Mouse (Mus musculus): ENCODE measurements around the gene Zfp775. TPM values are rescaled to one million over a fixed set of nuclear protein-coding genes. Genes with fewer than 3 reads are reported as not detected.

The Zfp775 gene
- polyA plus RNA-seq, 1 experiment from 2014 or later: 7.4 TPM

DNA sequence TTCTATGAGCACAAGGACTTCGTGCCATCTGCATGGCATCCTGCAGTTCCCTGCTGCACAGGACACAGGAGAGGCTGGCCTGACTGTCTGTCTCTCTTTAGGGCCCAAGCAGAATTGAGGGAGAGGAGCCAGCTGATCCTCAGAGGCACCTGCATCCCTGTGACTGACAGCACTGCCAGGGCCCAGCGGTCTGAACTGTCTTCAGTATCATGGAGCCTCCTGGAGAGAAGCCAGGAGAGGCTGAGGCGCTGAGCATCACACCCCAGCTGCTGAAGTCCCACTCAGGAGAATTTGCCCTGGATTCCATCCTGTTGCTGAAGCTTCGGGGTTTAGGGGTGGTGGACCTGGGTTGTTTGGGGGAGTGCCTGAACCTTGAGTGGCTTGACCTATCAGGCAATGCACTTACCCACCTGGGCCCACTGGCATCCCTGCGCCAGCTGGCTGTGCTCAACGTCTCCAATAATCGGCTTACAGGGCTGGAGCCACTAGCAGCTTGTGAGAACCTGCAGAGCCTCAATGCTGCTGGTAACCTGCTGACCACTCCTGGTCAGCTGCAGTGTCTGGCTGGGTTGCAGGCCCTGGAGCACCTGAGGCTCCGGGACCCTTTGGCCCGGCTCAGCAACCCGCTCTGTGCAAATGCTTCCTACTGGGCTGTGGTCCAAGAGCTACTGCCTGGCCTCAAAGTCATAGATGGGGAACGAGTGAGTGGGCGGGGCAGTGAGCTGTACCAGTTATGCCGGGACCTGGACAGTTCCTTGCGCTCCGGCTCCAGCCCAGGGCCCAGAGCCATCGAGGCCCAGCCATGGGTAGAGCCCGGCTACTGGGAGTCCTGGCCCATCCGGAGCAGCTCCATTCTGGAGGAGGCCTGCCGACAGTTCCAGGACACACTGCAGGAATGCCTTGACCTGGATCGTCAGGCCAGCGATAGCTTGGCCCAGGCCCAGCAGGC, 33.6 kb upstream of the Zfp775 start:
- H3K36me3 ChIP-seq (ENCODE audit: control insufficient read depth, insufficient read depth, low read length): no peaks in the 10 kb centered on the region
- H3K27ac ChIP-seq (ENCODE audit: low read length): peak overlapping the region; percentile 20
- H3K9ac ChIP-seq (ENCODE audit: low read length): 0 out of 2 replicates have a peak overlapping the region, but pooled peaks have one; percentile 37
- ATAC-seq (ENCODE audit: low read depth): peak; percentile 32
- H3K4me2 ChIP-seq (ENCODE audit: low read depth, low read length): peak overlapping the region; percentile 28; the same call in 1 of the 2 replicates
- H3K9me3 ChIP-seq (ENCODE audit: control insufficient read depth, low read length): no peaks in the 10 kb centered on the region; the same call in 1 of the 2 replicates
- 54% methylated on average over 21 of the region's 21 CpGs for WGBS
- no peak overlapping the region for H3K4me3 ChIP-seq (ENCODE audit: low read length)
- no peaks in the 10 kb centered on the region for H3K27me3 ChIP-seq (ENCODE audit: control insufficient read depth, insufficient read depth, low read depth, low read length)
- peaks cover 30% of the 10 kb centered on the region for H3K4me1 ChIP-seq (replicated peaks; ENCODE audit: control insufficient read depth, insufficient read depth, low read length)

GRCm38 (mm10) chr6:48569065-48569807, 32.6 kb upstream of the Zfp775 start:
- H3K36me3 ChIP-seq (ENCODE audit: control insufficient read depth, insufficient read depth, low read length): no peaks in the 10 kb centered on the region
- 69% methylated on average over 8 of the region's 8 CpGs for WGBS
- no peak overlapping the region for H3K9ac ChIP-seq (ENCODE audit: low read length)
- H3K27ac ChIP-seq (ENCODE audit: low read length): no peak overlapping the region
- no peak overlapping the region for H3K4me3 ChIP-seq (ENCODE audit: low read length)
- H3K9me3 ChIP-seq (ENCODE audit: control insufficient read depth, low read length): no peaks in the 10 kb centered on the region; the same call in 1 of the 2 replicates
- no peaks in the 10 kb centered on the region for H3K27me3 ChIP-seq (ENCODE audit: control insufficient read depth, insufficient read depth, low read depth, low read length)
- peaks cover 30% of the 10 kb centered on the region for H3K4me1 ChIP-seq (replicated peaks; ENCODE audit: control insufficient read depth, insufficient read depth, low read length)
- no peak for ATAC-seq (ENCODE audit: low read depth)
- no peak overlapping the region for H3K4me2 ChIP-seq (ENCODE audit: low read depth, low read length)

DNA sequence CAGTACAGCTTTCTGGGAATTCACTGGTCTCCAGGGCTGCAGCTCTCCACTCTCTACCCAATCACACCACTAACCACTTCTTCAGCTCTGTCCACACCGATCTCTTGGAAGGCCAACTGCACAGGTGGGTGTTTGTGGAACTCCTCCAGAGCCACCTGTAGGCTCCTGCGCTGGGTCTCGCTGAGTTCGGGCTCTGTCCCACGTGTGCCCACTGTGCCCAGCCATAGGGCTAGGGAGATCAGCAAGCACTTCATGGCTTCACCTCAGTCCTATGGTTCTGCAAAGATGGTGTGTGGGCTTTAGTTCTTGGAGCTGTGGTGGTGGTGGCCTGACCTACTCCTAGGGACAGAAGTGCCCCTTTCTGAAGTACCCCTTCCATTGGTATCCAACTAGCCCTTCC, 29.8 kb upstream of the Zfp775 start:
- H3K27me3 ChIP-seq (ENCODE audit: control insufficient read depth, insufficient read depth, low read depth, low read length): no peaks in the 10 kb centered on the region
- no peaks in the 10 kb centered on the region; the same call in 1 of the 2 replicates for H3K9me3 ChIP-seq (ENCODE audit: control insufficient read depth, low read length)
- peak overlapping the region; percentile 43 for H3K9ac ChIP-seq (ENCODE audit: low read length)
- no peak for ATAC-seq (ENCODE audit: low read depth)
- peaks cover 21% of the 10 kb centered on the region for H3K4me1 ChIP-seq (replicated peaks; ENCODE audit: control insufficient read depth, insufficient read depth, low read length)
- H3K4me2 ChIP-seq (ENCODE audit: low read depth, low read length): peak overlapping the region; percentile 57
- WGBS: 86% methylated on average over 5 of the region's 5 CpGs
- peak overlapping the region; percentile 36 for H3K4me3 ChIP-seq (ENCODE audit: low read length)
- no peaks in the 10 kb centered on the region for H3K36me3 ChIP-seq (ENCODE audit: control insufficient read depth, insufficient read depth, low read length)
- H3K27ac ChIP-seq (ENCODE audit: low read length): peak overlapping the region; percentile 76

DNA sequence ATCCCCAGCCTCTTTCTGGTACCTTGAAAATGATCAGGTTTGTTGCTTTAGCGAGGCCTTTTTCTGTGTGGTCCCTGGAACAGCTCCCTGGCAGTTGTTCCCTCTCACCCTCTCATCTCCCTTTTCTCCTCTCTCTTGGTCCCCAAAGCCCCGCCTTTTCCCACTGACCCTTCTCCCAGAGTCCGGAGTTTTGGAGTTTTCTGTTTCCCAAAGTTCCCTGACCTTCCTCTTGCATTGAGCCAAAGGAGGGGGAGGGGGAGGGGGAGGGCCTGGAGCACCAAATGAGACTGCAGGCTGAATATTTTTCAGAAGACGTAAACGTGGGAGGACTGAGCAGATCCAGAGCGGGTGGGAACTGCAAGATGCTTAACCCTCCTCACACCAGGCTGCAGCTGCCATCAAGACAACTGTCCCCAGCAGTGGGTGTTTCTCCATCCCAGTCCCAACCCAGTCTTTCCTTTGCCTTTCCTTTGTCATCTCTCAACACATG, 29.2 kb upstream of the Zfp775 start, which contains the start of gene Rarres2:
TSS of gene Rarres2 (minus strand) at position 218 of the 490 bp plus-strand sequence.
- H3K9me3 ChIP-seq (ENCODE audit: control insufficient read depth, low read length): no peaks in the 10 kb centered on the region; the same call in 1 of the 2 replicates
- peak within 1 kb of the TSS; percentile 76 for H3K27ac ChIP-seq (ENCODE audit: low read length)
- ATAC-seq (ENCODE audit: low read depth): peak; percentile 88
- 12% methylated on average over 6 of the region's 6 CpGs for WGBS
- peak within 1 kb of the TSS; percentile 43 for H3K9ac ChIP-seq (ENCODE audit: low read length)
- peaks cover 21% of the 10 kb centered on the region for H3K4me1 ChIP-seq (replicated peaks; ENCODE audit: control insufficient read depth, insufficient read depth, low read length)
- H3K4me2 ChIP-seq (ENCODE audit: low read depth, low read length): peak within 1 kb of the TSS; percentile 57
- peak within 1 kb of the TSS; percentile 36 for H3K4me3 ChIP-seq (ENCODE audit: low read length)
- H3K36me3 ChIP-seq (ENCODE audit: control insufficient read depth, insufficient read depth, low read length): no peaks in the 10 kb centered on the region
- no peaks in the 10 kb centered on the region for H3K27me3 ChIP-seq (ENCODE audit: control insufficient read depth, insufficient read depth, low read depth, low read length)

GRCm38 (mm10) chr6:48573280-48573679, 28.6 kb upstream of the Zfp775 start:
- Histone ChIP-seq H3K4me1 (replicated peaks; ENCODE audit: control insufficient read depth, insufficient read depth, low read length) (peaks cover 20% of the 10 kb centered on the region), H3K9ac (ENCODE audit: low read length) (no peak overlapping the region; the same call in 1 of the 2 replicates), H3K27ac (ENCODE audit: low read length) (peak overlapping the region; percentile 64), H3K36me3 (ENCODE audit: control insufficient read depth, insufficient read depth, low read length) (no peaks in the 10 kb centered on the region), H3K9me3 (ENCODE audit: control insufficient read depth, low read length) (no peaks in the 10 kb centered on the region; the same call in 1 of the 2 replicates), H3K4me2 (ENCODE audit: low read depth, low read length) (no peak overlapping the region), H3K4me3 (ENCODE audit: low read length) (no peak overlapping the region), H3K27me3 (ENCODE audit: control insufficient read depth, insufficient read depth, low read depth, low read length) (no peaks in the 10 kb centered on the region)
- no peak for ATAC-seq (ENCODE audit: low read depth)
- 42% methylated on average over 10 of the region's 10 CpGs for WGBS

GRCm38 (mm10) chr6:48573981-48574380, 27.9 kb upstream of the Zfp775 start:
- WGBS: 62% methylated on average over 3 of the region's 3 CpGs
- Histone ChIP-seq H3K4me3 (ENCODE audit: low read length) (no peak overlapping the region), H3K9ac (ENCODE audit: low read length) (no peak overlapping the region), H3K9me3 (ENCODE audit: control insufficient read depth, low read length) (no peaks in the 10 kb centered on the region; the same call in 1 of the 2 replicates), H3K27me3 (ENCODE audit: control insufficient read depth, insufficient read depth, low read depth, low read length) (no peaks in the 10 kb centered on the region), H3K4me1 (replicated peaks; ENCODE audit: control insufficient read depth, insufficient read depth, low read length) (peaks cover 17% of the 10 kb centered on the region; the same call in 1 of the 2 replicates), H3K36me3 (ENCODE audit: control insufficient read depth, insufficient read depth, low read length) (no peaks in the 10 kb centered on the region), H3K27ac (ENCODE audit: low read length) (no peak overlapping the region), H3K4me2 (ENCODE audit: low read depth, low read length) (no peak overlapping the region)
- ATAC-seq (ENCODE audit: low read depth): no peak

GRCm38 (mm10) chr6:48578736-48579135, 23.1 kb upstream of the Zfp775 start:
- no peak for ATAC-seq (ENCODE audit: low read depth)
- WGBS: 17% methylated on average over 5 of the region's 5 CpGs
- peak overlapping the region; percentile 33; the same call in 1 of the 2 replicates for H3K4me2 ChIP-seq (ENCODE audit: low read depth, low read length)
- no peaks in the 10 kb centered on the region for H3K36me3 ChIP-seq (ENCODE audit: control insufficient read depth, insufficient read depth, low read length)
- no peaks in the 10 kb centered on the region for H3K27me3 ChIP-seq (ENCODE audit: control insufficient read depth, insufficient read depth, low read depth, low read length)
- H3K27ac ChIP-seq (ENCODE audit: low read length): peak overlapping the region; percentile 90
- H3K4me1 ChIP-seq (replicated peaks; ENCODE audit: control insufficient read depth, insufficient read depth, low read length): peaks cover 6% of the 10 kb centered on the region; the same call in 1 of the 2 replicates
- no peak overlapping the region for H3K9ac ChIP-seq (ENCODE audit: low read length)
- H3K9me3 ChIP-seq (ENCODE audit: control insufficient read depth, low read length): no peaks in the 10 kb centered on the region
- no peak overlapping the region for H3K4me3 ChIP-seq (ENCODE audit: low read length)

DNA sequence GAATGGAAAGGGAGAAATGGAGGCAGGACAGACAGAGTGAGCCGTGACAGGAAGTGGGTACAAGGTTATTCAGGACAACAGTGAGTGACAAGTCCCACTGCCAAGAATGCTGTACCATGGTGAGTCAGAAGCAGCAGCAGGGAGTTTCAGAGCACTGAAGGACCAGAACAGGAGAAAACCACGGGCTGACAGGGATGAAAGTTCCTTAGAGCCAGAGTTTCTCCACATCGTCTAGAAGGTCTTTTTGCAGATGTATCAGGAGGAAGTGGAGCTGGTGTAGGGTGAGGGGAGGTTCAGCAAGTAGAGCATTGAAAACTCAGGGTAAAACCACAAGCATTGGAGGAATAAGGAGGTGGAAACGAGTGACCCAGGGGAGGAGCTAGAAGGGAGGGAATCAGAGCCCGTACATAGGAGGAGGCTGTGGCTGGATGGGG, 22.6 kb upstream of the Zfp775 start:
- Histone ChIP-seq H3K4me2 (ENCODE audit: low read depth, low read length) (peak overlapping the region; percentile 33; the same call in 1 of the 2 replicates), H3K27me3 (ENCODE audit: control insufficient read depth, insufficient read depth, low read depth, low read length) (no peaks in the 10 kb centered on the region), H3K4me3 (ENCODE audit: low read length) (no peak overlapping the region), H3K4me1 (replicated peaks; ENCODE audit: control insufficient read depth, insufficient read depth, low read length) (peaks cover 6% of the 10 kb centered on the region; the same call in 1 of the 2 replicates), H3K36me3 (ENCODE audit: control insufficient read depth, insufficient read depth, low read length) (no peaks in the 10 kb centered on the region), H3K9me3 (ENCODE audit: control insufficient read depth, low read length) (no peaks in the 10 kb centered on the region), H3K9ac (ENCODE audit: low read length) (peak overlapping the region; percentile 36), H3K27ac (ENCODE audit: low read length) (peak overlapping the region; percentile 90)
- 15% methylated on average over 5 of the region's 5 CpGs for WGBS
- ATAC-seq (ENCODE audit: low read depth): peak; percentile 85
